Mouse (Mus musculus) embryonic facial prominence, embryonic 15.5 days (tissue): ENCODE measurements at regions not wholly inside any gene's neighbourhood (a gene's known extent, or its start where the extent isn't known, plus 50 kb on each side); places are given as distances from the start of the nearest gene placed in this dataset.

Experiments used
- ATAC-seq: fragments of 200-750 bp; cut with Nextera tagmentation; 2 replicates; pipeline ENCODE4 v1.8.0; 2017; ENCODE audit warnings: low read depth, moderate TSS enrichment; ENCODE audit not compliant: insufficient number of reproducible peaks, low FRiP score, low TSS enrichment
- H3K27ac ChIP-seq: fragments of 300-500 bp; sonication (generic); replicated peaks from 2 replicates; pipeline ENCODE4 v1.5.1; 2015; ENCODE audit warnings: mild to moderate bottlenecking, inconsistent platforms
- H3K27me3 ChIP-seq: fragments of 300-500 bp; sonication (generic); 2 replicates; pipeline ENCODE4 v1.6.1; 2015; ENCODE audit warnings: inconsistent platforms
- H3K36me3 ChIP-seq: fragments of 300-500 bp; sonication (generic); 2 replicates; pipeline ENCODE4 v1.6.1; 2015; ENCODE audit warnings: mild to moderate bottlenecking, inconsistent platforms
- H3K4me1 ChIP-seq: fragments of 300-500 bp; sonication (generic); 2 replicates; pipeline ENCODE4 v1.6.1; 2015; ENCODE audit warnings: inconsistent platforms
- H3K4me2 ChIP-seq: fragments of 300-500 bp; sonication (generic); replicated peaks from 2 replicates; pipeline ENCODE4 v1.6.1; 2015; ENCODE audit warnings: mild to moderate bottlenecking, inconsistent platforms
- H3K4me3 ChIP-seq: fragments of 300-500 bp; sonication (generic); replicated peaks from 2 replicates; pipeline ENCODE4 v1.5.1; 2015; ENCODE audit warnings: mild to moderate bottlenecking, inconsistent platforms
- H3K9ac ChIP-seq: fragments of 300-500 bp; sonication (generic); 2 replicates; pipeline ENCODE4 v1.6.1; 2015; ENCODE audit warnings: inconsistent platforms
- H3K9me3 ChIP-seq: fragments of 300-500 bp; sonication (generic); replicated peaks from 2 replicates; pipeline ENCODE4 v1.6.1; 2016; ENCODE audit warnings: inconsistent platforms
- WGBS: fragments of 180-500 bp; shearing (Covaris S2); methylation state at CpG from one replicate; pipeline ENCODE4 v1.1.7; 2015; 5-methylcytosine and 5-hydroxymethylcytosine counted together

GRCm38 (mm10) chr11:110657854-110658253 is 258.9 kb downstream of the Map2k6 start:
- ATAC-seq, result no peak
- WGBS, result 67% methylated on average over 8 of the region's 8 CpGs
- Histone ChIP-seq H3K4me1 (0 out of 2 replicates have a peak, but pooled peaks cover 4% of the 10 kb centered on the region), H3K9me3 (no peaks in the 10 kb centered on the region), H3K27ac (no peak overlapping the region), H3K27me3 (no peaks in the 10 kb centered on the region), H3K9ac (no peak overlapping the region), H3K36me3 (no peaks in the 10 kb centered on the region), H3K4me2 (no peak overlapping the region), H3K4me3 (no peak overlapping the region)

DNA sequence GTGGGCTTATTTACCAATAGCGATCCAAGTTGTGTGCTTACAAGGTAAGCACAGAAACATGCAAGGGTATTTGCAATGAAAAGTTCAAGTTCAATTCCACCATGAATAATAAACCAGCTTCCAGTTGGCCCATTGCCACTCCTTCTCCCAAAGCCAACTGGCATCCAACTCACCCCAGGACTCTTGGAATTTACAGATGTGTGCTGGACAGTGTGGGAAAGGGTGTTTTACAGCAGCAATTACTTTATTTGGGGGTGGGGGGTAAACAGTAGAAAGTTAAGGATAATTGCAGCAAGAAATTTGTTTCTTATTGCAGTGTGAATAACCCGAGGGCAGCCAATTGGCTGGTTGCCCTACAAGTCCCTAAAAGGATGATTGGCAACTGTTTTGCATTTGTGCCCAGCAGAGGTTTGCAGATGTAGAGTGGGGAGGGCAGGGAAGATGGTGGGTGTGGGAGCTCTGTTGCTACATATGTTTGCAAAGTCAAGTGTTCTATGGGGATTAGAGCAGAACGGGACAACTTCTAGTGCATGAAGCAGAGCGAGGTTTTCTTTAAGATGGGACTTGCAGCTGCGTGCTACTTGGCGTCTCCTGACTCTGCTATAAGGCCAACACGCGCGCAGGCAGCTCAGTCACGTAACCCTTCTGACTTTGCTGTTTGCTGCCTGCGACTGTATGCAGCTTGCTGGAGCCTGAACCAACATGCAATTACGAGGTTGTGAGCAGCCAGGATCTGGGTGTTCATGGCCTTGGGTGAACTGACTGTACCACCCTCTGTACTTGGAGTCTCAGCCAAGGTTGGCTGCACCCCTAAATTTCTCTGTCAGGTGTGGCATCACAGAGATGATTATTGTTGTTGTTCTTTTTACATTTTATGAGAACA is 271.9 kb downstream of the Map2k6 start:
- Histone ChIP-seq H3K4me2 (no peak overlapping the region), H3K4me1 (peaks cover 7% of the 10 kb centered on the region), H3K4me3 (no peak overlapping the region), H3K36me3 (no peaks in the 10 kb centered on the region), H3K27me3 (no peaks in the 10 kb centered on the region), H3K9ac (no peak overlapping the region), H3K27ac (peak overlapping the region; percentile 39; the same call in 1 of the 2 replicates), H3K9me3 (no peaks in the 10 kb centered on the region)
- WGBS, result 39% methylated on average over 12 of the region's 12 CpGs
- ATAC-seq, result peak; percentile 75; the same call in 1 of the 2 replicates

- no peak overlapping the region for H3K4me2 ChIP-seq
- no peaks in the 10 kb centered on the region for H3K9me3 ChIP-seq
- no peak overlapping the region for H3K27ac ChIP-seq
- 59% methylated on average over 1 of the region's 1 CpGs for WGBS
- peaks cover 7% of the 10 kb centered on the region for H3K4me1 ChIP-seq
- no peak overlapping the region for H3K4me3 ChIP-seq
- ATAC-seq, result no peak
- H3K9ac ChIP-seq, result no peak overlapping the region
- no peaks in the 10 kb centered on the region for H3K27me3 ChIP-seq
- no peaks in the 10 kb centered on the region for H3K36me3 ChIP-seq
Measured at GRCm38 (mm10) chr11:110672941-110673340, 274.0 kb downstream of the Map2k6 start.

GRCm38 (mm10) chr11:110692824-110693223 is 275.0 kb upstream of the Kcnj16 start:
- H3K27me3 ChIP-seq, result no peaks in the 10 kb centered on the region
- H3K9me3 ChIP-seq, result no peaks in the 10 kb centered on the region
- no peak overlapping the region for H3K9ac ChIP-seq
- H3K4me1 ChIP-seq, result no peaks in the 10 kb centered on the region
- no peaks in the 10 kb centered on the region for H3K36me3 ChIP-seq
- no peak overlapping the region for H3K4me3 ChIP-seq
- H3K4me2 ChIP-seq, result no peak overlapping the region
- H3K27ac ChIP-seq, result no peak overlapping the region
- 65% methylated on average over 4 of the region's 4 CpGs for WGBS
- no peak for ATAC-seq

GRCm38 (mm10) chr11:110697067-110697466 is 270.8 kb upstream of the Kcnj16 start:
- Histone ChIP-seq H3K4me2 (no peak overlapping the region), H3K27ac (no peak overlapping the region), H3K36me3 (no peaks in the 10 kb centered on the region), H3K27me3 (no peaks in the 10 kb centered on the region), H3K9me3 (no peaks in the 10 kb centered on the region), H3K9ac (no peak overlapping the region), H3K4me1 (no peaks in the 10 kb centered on the region), H3K4me3 (no peak overlapping the region)
- WGBS, result 86% methylated on average over 6 of the region's 6 CpGs
- no peak for ATAC-seq

DNA sequence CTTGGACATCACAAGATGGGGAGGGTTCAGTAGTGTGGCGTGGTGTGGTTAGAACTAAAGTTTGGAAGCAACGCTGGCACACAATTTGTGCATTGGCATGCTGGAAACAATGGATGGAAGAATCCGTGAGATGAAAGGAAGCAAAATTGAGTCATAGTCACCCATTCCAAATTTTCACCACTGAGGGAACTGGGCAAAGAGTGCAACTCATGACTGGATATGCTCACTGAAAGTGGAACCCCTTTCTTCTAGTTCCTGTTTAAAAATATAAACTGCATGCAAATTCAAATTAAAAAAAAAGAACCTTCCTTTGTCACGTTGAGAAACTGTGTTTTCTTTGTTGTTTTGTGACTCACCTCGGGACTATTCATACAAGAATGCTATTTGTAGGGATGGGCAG is 269.5 kb upstream of the Kcnj16 start:
- Histone ChIP-seq H3K36me3 (no peaks in the 10 kb centered on the region), H3K4me3 (no peak overlapping the region), H3K27me3 (no peaks in the 10 kb centered on the region), H3K4me2 (no peak overlapping the region), H3K4me1 (no peaks in the 10 kb centered on the region), H3K9ac (no peak overlapping the region), H3K27ac (no peak overlapping the region), H3K9me3 (no peaks in the 10 kb centered on the region)
- no peak for ATAC-seq
- WGBS, result 70% methylated on average over 5 of the region's 5 CpGs

DNA sequence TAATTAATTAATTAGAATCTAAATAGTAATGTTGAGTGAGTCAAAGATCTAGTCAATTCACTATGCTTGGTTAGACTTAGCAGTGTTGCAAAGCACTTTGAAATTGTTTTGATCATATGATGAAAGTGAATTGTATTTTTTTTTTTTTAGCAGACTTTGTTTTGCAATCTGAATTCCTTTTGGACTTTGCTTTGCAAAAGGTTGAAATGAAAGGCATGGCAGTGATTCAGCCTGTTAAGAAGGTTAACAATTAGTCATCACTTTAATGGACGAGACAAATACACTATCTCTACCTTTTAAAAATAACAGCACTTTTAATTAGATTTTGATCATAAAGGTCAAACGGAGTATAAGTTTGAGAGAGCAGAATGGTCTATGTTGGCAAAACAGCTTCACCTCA is 266.9 kb upstream of the Kcnj16 start:
- Histone ChIP-seq H3K4me1 (no peaks in the 10 kb centered on the region), H3K9ac (no peak overlapping the region), H3K36me3 (no peaks in the 10 kb centered on the region), H3K27ac (no peak overlapping the region), H3K4me2 (no peak overlapping the region), H3K4me3 (no peak overlapping the region), H3K9me3 (no peaks in the 10 kb centered on the region), H3K27me3 (no peaks in the 10 kb centered on the region)
- WGBS, result 78% methylated on average over 2 of the region's 2 CpGs
- ATAC-seq, result no peak

- Histone ChIP-seq H3K27me3 (no peaks in the 10 kb centered on the region), H3K4me3 (no peak overlapping the region), H3K9ac (no peak overlapping the region), H3K4me2 (no peak overlapping the region), H3K36me3 (no peaks in the 10 kb centered on the region), H3K27ac (no peak overlapping the region), H3K9me3 (no peaks in the 10 kb centered on the region), H3K4me1 (no peaks in the 10 kb centered on the region)
- no peak for ATAC-seq
- WGBS, result 80% methylated on average over 5 of the region's 5 CpGs
Measured at GRCm38 (mm10) chr11:110702119-110702518, 265.7 kb upstream of the Kcnj16 start.

- H3K36me3 ChIP-seq, result no peaks in the 10 kb centered on the region
- no peak overlapping the region for H3K27ac ChIP-seq
- no peaks in the 10 kb centered on the region for H3K27me3 ChIP-seq
- no peaks in the 10 kb centered on the region for H3K9me3 ChIP-seq
- H3K9ac ChIP-seq, result no peak overlapping the region
- H3K4me2 ChIP-seq, result no peak overlapping the region
- no peak for ATAC-seq
- no peaks in the 10 kb centered on the region for H3K4me1 ChIP-seq
- H3K4me3 ChIP-seq, result no peak overlapping the region
- 75% methylated on average over 2 of the region's 2 CpGs for WGBS
Measured at GRCm38 (mm10) chr11:110703511-110703910, 264.3 kb upstream of the Kcnj16 start.

DNA sequence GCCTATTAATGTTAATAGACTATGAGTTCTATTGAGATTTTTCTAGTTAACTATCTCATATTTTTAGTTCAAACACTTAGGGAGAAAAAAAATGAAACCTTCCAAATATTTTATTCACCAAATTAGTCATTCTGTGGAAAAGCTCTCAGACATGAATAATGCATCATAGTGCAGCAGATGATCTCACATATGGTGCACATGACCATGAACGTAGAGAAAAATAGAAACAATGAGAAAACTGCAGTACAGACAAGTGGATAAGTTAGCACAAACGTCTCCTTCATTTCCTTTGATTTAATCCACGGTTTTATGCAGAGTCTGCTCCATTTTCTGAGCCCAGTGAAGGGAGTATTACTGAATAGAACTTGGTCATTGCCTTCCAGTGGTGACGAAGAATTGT is 260.5 kb upstream of the Kcnj16 start:
- 61% methylated on average over 4 of the region's 4 CpGs for WGBS
- ATAC-seq, result no peak
- Histone ChIP-seq H3K4me2 (no peak overlapping the region), H3K4me1 (no peaks in the 10 kb centered on the region), H3K4me3 (no peak overlapping the region), H3K27me3 (no peaks in the 10 kb centered on the region), H3K36me3 (no peaks in the 10 kb centered on the region), H3K27ac (no peak overlapping the region), H3K9me3 (no peaks in the 10 kb centered on the region), H3K9ac (no peak overlapping the region)

GRCm38 (mm10) chr11:110715300-110715699 is 252.5 kb upstream of the Kcnj16 start:
- 76% methylated on average over 2 of the region's 2 CpGs for WGBS
- no peak overlapping the region for H3K27ac ChIP-seq
- H3K4me3 ChIP-seq, result no peak overlapping the region
- H3K4me1 ChIP-seq, result no peaks in the 10 kb centered on the region
- no peaks in the 10 kb centered on the region for H3K27me3 ChIP-seq
- no peak overlapping the region for H3K4me2 ChIP-seq
- H3K36me3 ChIP-seq, result no peaks in the 10 kb centered on the region
- H3K9me3 ChIP-seq, result no peaks in the 10 kb centered on the region
- no peak for ATAC-seq
- no peak overlapping the region for H3K9ac ChIP-seq

- H3K4me1 ChIP-seq, result no peaks in the 10 kb centered on the region
Measured at GRCm38 (mm10) chr11:110716369-110716768, 251.5 kb upstream of the Kcnj16 start.

More at GRCm38 (mm10) chr11:110716369-110716768, 251.5 kb upstream of the Kcnj16 start:
- H3K4me3 ChIP-seq, result no peak overlapping the region
- no peak overlapping the region for H3K9ac ChIP-seq
- no peaks in the 10 kb centered on the region for H3K36me3 ChIP-seq
- 63% methylated on average over 1 of the region's 1 CpGs for WGBS
- H3K9me3 ChIP-seq, result no peaks in the 10 kb centered on the region
- no peak for ATAC-seq
- H3K27me3 ChIP-seq, result no peaks in the 10 kb centered on the region
- no peak overlapping the region for H3K4me2 ChIP-seq
- H3K27ac ChIP-seq, result no peak overlapping the region
